Mouse (Mus musculus): ENCODE data around the gene Psmd12. TPM values are rescaled to one million over a fixed set of nuclear protein-coding genes. Genes with fewer than 3 reads are reported as not detected.
A peak's percentile ranks its signal among the peaks of the same experiment; 100 is the strongest.

Gene Psmd12
- total and polyA plus RNA-seq, 3 experiments: 139 to 437 (median 149) TPM

DNA sequence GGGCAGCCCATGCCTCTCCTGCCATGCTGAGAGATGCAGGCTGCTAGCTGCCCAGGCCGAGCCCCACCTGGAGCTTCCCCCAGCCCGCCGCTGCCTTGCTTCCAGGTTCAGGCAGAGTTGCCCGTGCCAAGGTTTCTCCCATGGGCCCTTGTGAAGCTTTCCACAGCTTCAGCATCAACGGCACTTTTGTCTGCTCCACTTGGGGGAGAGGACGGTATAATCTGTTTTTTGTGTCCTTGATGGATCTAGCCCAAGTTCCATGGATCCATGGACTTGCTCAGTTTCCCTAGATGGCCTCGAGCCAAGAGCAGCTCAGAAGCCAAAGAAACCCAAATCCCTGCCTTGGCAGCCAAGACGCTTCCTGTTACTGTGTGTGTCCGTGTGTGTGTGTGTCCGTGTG is 33.8 kb downstream of the Psmd12 start:
- no peak overlapping the region for H3K27ac ChIP-seq (ENCODE audit: control insufficient read depth, low read depth, low read length)
- TF ChIP-seq ZC3H11A (IDR thresholded peaks at IDR 0.05; ENCODE audit: low read depth, low read length) (no peak), CHD1 (IDR thresholded peaks at IDR 0.05; ENCODE audit: low read depth, low read length) (no peak), TBP (IDR thresholded peaks at IDR 0.05; ENCODE audit: low read depth, low read length) (no peak), ZMIZ1 (IDR thresholded peaks at IDR 0.05; ENCODE audit: low read depth, low read length) (no peak), MAX (IDR thresholded peaks at IDR 0.05; ENCODE audit: low read length) (no peak), USF1 (IDR thresholded peaks at IDR 0.05; ENCODE audit: low read depth, low read length) (no peak), CTCF (IDR thresholded peaks at IDR 0.05 in 2 of 3, conservative IDR thresholded peaks at IDR 0.05 in 1 of 3; ENCODE audit: control insufficient read depth in 1 of 3, insufficient read depth in 1 of 3, low read depth in 2 of 3, low read length in 3 of 3, poor library complexity in 1 of 3, severe bottlenecking in 1 of 3) (no peak), TCF12 (IDR thresholded peaks at IDR 0.05; ENCODE audit: low read depth, low read length) (no peak), POLR2A (IDR thresholded peaks at IDR 0.05; ENCODE audit: control insufficient read depth in 1 of 2, insufficient read depth in 1 of 2, low read depth in 1 of 2, low read length in 2 of 2, poor library complexity in 1 of 2) (no peak), TAL1 (IDR thresholded peaks at IDR 0.05; ENCODE audit: low read length) (no peak), SIN3A (IDR thresholded peaks at IDR 0.05; ENCODE audit: low read length) (no peak), UBTF (IDR thresholded peaks at IDR 0.05; ENCODE audit: borderline replicate concordance, insufficient read depth, low read depth, low read length) (no peak), USF2 (IDR thresholded peaks at IDR 0.05; ENCODE audit: borderline replicate concordance in 1 of 2, insufficient read depth in 1 of 2, low read depth in 1 of 2, low read length in 2 of 2) (no peak), POLR2AphosphoS5 (IDR thresholded peaks at IDR 0.05; ENCODE audit: borderline replicate concordance, low read depth, low read length) (no peak), MAFK (IDR thresholded peaks at IDR 0.05; ENCODE audit: borderline replicate concordance, low read depth, low read length) (no peak), NELFE (IDR thresholded peaks at IDR 0.05; ENCODE audit: low read depth, low read length) (no peak), GABPA (IDR thresholded peaks at IDR 0.05; ENCODE audit: low read depth, low read length) (no peak), BHLHE40 (IDR thresholded peaks at IDR 0.05; ENCODE audit: borderline replicate concordance, low read depth, low read length) (no peak), SMC3 (IDR thresholded peaks at IDR 0.05; ENCODE audit: low read depth, low read length) (no peak)
- H3K4me1 ChIP-seq (ENCODE audit: control insufficient read depth in 1 of 2, insufficient read depth in 2 of 2, low read length in 2 of 2): peaks cover 0 to 4% of the 10 kb centered on the region in 2 experiments; a peak in 2 of 4 replicates
- H3K9me3 ChIP-seq (replicated peaks; ENCODE audit: insufficient read depth, low read length): no peaks in the 10 kb centered on the region
- H3K4me3 ChIP-seq (ENCODE audit: control insufficient read depth in 1 of 2, insufficient read depth in 1 of 2, low read depth in 2 of 2, low read length in 2 of 2): no peak overlapping the region
- no peak overlapping the region for H3K9ac ChIP-seq (ENCODE audit: control insufficient read depth, low read depth, low read length, poor library complexity, severe bottlenecking)
- DNase-seq (ENCODE audit: low read depth, low spot score): no peak
- no peaks in the 10 kb centered on the region for H3K27me3 ChIP-seq (ENCODE audit: control insufficient read depth in 1 of 2, insufficient read depth in 2 of 2, low read length in 2 of 2)
- H3K36me3 ChIP-seq (ENCODE audit: control insufficient read depth in 1 of 2, insufficient read depth in 2 of 2, low read length in 2 of 2): peaks cover 0 to 3% of the 10 kb centered on the region in 2 experiments; a peak in 2 of 4 replicates
- H3K79me2 ChIP-seq (ENCODE audit: control insufficient read depth, insufficient read depth, low read length, poor library complexity): no peaks in the 10 kb centered on the region

DNA sequence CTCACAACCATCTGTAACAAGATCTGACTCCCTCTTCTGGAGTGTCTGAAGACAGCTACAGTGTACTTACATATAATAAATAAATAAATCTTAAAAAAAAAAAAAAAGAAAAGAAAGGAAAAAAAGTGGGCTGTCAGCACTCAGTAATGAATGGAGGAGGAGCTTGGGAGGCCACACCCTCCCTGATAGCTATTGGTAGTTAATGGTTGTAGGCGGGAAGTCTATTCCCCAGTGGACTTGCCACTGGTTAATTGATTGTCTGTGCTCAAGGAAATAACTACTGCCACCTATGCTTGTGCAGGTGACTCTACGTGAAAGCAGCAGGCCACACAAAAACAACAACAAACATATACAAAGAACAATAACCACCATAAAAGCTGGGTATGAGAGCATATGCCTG is 37.1 kb downstream of the Psmd12 start:
- Histone ChIP-seq H3K27ac (ENCODE audit: control insufficient read depth, low read depth, low read length) (no peak overlapping the region), H3K36me3 (ENCODE audit: control insufficient read depth in 1 of 2, insufficient read depth in 2 of 2, low read length in 2 of 2) (no peaks in the 10 kb centered on the region), H3K79me2 (ENCODE audit: control insufficient read depth, insufficient read depth, low read length, poor library complexity) (no peaks in the 10 kb centered on the region), H3K9ac (ENCODE audit: control insufficient read depth, low read depth, low read length, poor library complexity, severe bottlenecking) (no peak overlapping the region), H3K4me1 (ENCODE audit: control insufficient read depth in 1 of 2, insufficient read depth in 2 of 2, low read length in 2 of 2) (no peaks in the 10 kb centered on the region), H3K9me3 (replicated peaks; ENCODE audit: insufficient read depth, low read length) (no peaks in the 10 kb centered on the region), H3K4me3 (ENCODE audit: control insufficient read depth in 1 of 2, insufficient read depth in 1 of 2, low read depth in 2 of 2, low read length in 2 of 2) (no peak overlapping the region), H3K27me3 (ENCODE audit: control insufficient read depth in 1 of 2, insufficient read depth in 2 of 2, low read length in 2 of 2) (peaks cover 0 to 2% of the 10 kb centered on the region in 2 experiments; a peak in 1 of 4 replicates)
- 0 out of 2 replicates have a peak, but pooled peaks have one; percentile 18 for TF ChIP-seq ZNF384 (IDR thresholded peaks at IDR 0.05; ENCODE audit: low read depth, low read length)
- no peak for TF ChIP-seq SIN3A (IDR thresholded peaks at IDR 0.05; ENCODE audit: low read length)
- no peak for TF ChIP-seq ZKSCAN1 (IDR thresholded peaks at IDR 0.05; ENCODE audit: low read depth, low read length)
- peak; percentile 58 for DNase-seq (ENCODE audit: low read depth, low spot score)
